Mouse (Mus musculus) adrenal gland, adult 18-20 months (tissue): ENCODE data around the gene Mettl7a3. TPM values are rescaled to one million over a fixed set of nuclear protein-coding genes. Genes with fewer than 3 reads are reported as not detected.

ENCODE experiments used
- DNase-seq, 2 experiments: peaks; one replicate each; pipeline ENCODE4 v3.0.0; 2021 to 2022; ENCODE audit warnings: low spot score in 2 of 2
- total RNA-seq, 2 experiments: library from RNA; stranded (reverse); gene quantifications; 1 replicate in 1 of 2; 2 replicates in 1 of 2; pipeline ENCODE4 v1.2.3; 2021

Mettl7a3 gene
- total RNA-seq, 2 experiments from 2014 or later, result 0.27 to 0.42 TPM

- no peak for DNase-seq
Measured at GRCm38 (mm10) chr15:100385705-100386104, 51.0 kb downstream of the Mettl7a3 start.

DNA sequence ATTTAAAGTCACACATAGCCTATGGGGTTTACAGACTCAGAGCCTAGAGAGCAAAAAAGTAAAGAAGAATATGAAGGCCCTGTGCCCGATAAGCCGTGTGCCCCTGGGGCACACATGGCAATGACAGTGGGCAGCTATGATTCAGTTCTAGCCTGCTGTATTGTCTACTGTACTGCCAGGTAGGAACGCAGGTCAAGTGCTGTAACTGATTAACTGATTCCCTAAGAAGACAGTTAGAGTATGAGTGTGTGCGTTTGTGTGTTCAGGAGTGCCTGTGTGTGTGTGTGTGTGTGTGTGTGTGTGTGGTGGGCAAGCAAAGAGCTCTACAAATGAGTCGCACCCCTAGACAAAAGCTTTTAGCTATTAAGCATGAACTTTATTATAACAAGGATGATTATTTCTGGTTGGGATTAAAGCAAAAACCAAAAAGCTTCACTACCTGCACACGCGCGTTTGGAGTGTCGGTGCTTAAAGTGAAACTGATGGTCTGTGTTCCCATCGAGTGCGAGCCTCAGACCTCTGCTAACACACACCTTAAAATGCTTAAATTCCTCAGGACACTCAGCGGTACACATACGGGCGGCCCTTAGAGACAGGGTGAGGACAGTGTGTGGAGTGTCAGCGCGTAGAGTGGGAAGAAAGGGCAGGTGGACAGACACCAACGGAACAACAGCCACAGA, 53.0 kb downstream of the Mettl7a3 start:
- DNase-seq, result no peak

GRCm38 (mm10) chr15:100388224-100388835, 53.6 kb downstream of the Mettl7a3 start:
- no peak for DNase-seq

- DNase-seq, result no peak
Measured at GRCm38 (mm10) chr15:100388886-100389285, 54.2 kb downstream of the Mettl7a3 start.

Other genes starting within 250 kb of the Mettl7a3 start
- gene Atf1, start 107.1 kb upstream of the Mettl7a3 start, total RNA-seq, result 10 to 100 TPM; 59.2 to 62.5 TPM
- gene Tmprss12, start 54.1 kb upstream of the Mettl7a3 start, total RNA-seq, result not detected
- gene Mettl7a1, start 30.8 kb upstream of the Mettl7a3 start, total RNA-seq, result 100 to 1,000 TPM; 124 to 127 TPM
- gene Methig1, start 18.2 kb downstream of the Mettl7a3 start, total RNA-seq, result under 1 TPM in 1 of 2 experiments, not detected in 1; 0.20 TPM
- 1 to 10 TPM; 3.2 to 3.4 TPM for gene Mettl7a2, start 18.3 kb downstream of the Mettl7a3 start, total RNA-seq
- not detected for gene Higd1c, start 29.6 kb downstream of the Mettl7a3 start, total RNA-seq
- not detected for gene Gm5475, start 87.2 kb downstream of the Mettl7a3 start, total RNA-seq
- gene Slc11a2, start 90.1 kb downstream of the Mettl7a3 start, total RNA-seq, result 100 to 1,000 TPM; 110 to 132 TPM
- gene Letmd1, start 134.1 kb downstream of the Mettl7a3 start, total RNA-seq, result 100 to 1,000 TPM; 147 to 279 TPM
- 1 to 10 TPM; 5.3 to 5.5 TPM for gene Csrnp2, start 160.6 kb downstream of the Mettl7a3 start, total RNA-seq
- 10 to 100 TPM; 16.6 to 17.6 TPM for gene Tfcp2, start 217.1 kb downstream of the Mettl7a3 start, total RNA-seq